Mouse (Mus musculus) kidney, adult 2 months (tissue): ENCODE results near the gene Myh15.

Experiments
- CTCF ChIP-seq: fragments of 200-500 bp; conservative IDR thresholded peaks from 2 replicates; pipeline ENCODE4 v1.5.1; 2011; ENCODE audit warnings: low read depth, mild to moderate bottlenecking, control low read depth, low read length, moderate library complexity, mixed read lengths; ENCODE audit not compliant: insufficient read depth, insufficient read length
- POLR2A ChIP-seq: fragments of 200-500 bp; IDR thresholded peaks from one replicate; pipeline ENCODE4 v1.6.1; 2011; ENCODE audit warnings: low read depth, low read length, control low read depth

DNA sequence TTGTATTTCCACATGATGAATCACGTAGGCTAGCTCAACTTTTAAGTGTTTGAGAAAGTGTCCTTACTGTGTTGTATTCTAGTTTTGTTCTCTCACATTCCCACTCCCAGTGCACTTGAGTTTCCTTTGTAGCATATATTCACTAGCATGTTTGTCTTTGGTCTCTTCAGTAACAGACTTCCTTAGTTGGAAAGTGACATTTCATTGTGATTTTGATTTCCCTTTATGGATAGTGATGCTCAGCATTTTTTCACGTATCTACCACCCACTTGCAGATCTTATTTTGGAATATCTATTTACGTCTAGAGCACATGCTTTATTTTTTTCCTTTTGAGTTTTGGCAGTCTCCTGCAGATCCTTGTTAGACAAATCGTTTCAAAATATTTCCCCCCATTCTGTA, 19.5 kb upstream of the Myh15 start:
- TF ChIP-seq CTCF = no peak
- no peak for TF ChIP-seq POLR2A
